Mouse (Mus musculus): ENCODE data around the gene Ppil2.

Gene Ppil2

DNA sequence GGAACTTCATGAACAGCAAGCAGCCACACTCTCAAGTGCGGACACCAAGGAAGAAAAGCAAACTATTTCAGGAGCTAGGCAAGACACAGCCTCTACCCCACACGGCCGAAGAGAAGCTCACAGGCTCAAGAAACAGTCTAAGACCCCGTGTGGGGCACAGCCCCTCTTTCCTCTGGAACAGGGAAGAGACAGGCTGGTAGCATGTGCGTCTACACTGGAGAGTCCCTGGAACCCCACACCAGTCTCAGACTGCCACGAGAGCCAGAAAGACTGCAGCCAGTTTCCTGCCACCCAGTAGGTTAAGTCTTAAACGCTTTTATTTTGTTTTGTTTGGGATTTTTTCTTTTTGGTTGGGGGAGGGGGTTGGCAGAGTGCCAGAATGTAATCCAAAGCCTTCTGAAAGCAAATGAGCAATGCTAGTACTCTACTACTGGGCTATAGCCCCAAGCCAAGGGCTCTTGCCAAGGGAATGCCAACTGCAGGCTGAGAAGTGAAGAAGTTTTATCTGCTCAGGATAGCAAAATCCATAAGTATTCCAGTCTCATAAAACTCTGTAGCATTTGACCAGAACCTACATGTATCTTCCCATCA is 8.3 kb downstream of the Ppil2 start:
- no peak for DNase-seq (ENCODE audit: low read depth, low spot score)

DNA sequence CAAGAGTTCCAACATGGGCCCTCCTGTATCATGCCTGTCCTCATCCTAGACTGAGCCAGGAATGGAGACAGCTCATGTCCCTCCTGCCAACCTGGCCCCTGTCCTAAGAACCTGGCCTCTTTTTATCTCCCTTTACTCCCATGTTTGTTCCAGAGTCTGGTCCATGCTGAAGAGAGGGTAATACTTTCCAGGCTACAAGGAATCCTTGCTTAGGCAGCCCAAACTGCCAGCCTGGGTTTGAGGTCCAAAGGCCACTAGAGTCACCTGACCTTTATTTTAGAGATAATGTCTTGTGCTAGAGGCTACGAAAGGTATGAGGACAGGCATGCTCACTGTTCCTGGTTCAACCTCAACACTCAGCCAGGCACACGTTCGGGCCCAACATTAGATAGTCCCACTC is 14.1 kb downstream of the Ppil2 start:
- no peak for DNase-seq (ENCODE audit: low read depth, low spot score)

DNA sequence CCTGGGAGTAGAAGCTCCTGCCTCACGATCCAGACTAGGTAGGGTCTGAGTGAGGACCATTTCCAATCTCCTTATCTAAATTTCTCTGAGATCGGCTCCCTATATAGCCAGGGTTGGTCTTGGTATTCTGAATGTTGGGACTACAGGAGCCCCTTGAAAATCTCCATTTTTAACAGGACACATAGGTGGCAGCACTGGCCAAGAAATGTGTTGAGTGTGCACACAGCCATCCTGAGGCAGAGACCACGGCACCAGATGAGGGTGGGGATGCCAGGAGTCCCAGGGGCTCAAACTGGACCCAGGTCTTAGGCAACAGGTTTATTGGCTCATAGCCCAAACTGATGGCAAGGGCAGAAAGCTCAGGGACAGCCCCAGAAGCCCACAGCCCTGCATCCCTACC is 22.7 kb downstream of the Ppil2 start:
- no peak for DNase-seq (ENCODE audit: low read depth, low spot score)

DNA sequence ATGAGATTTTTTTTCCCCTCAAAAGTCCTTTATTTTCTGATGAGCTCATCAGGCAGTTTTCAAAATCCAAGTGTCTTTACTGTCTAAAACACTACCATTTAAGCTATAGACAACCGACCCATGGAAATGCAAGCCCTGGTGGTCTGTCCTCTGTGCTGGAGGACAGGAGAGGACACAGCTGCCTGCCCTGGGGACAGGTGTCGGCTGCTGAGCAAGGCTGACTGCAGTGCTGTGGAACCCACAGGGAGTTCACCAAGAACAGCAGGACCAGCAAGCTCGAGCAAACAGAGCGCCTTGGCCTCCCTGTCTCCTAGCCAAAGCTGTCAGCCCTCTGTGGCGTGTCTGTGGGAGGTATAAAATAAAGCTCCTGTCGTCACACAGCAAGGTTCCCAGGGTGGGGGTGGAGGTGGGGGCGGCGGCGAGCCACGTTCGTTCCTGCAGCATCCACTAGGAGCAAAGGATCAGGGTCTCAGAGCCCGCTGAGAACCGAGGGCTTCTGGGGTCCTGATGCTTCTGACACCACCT is 24.3 kb downstream of the Ppil2 start:
- no peak for DNase-seq (ENCODE audit: low read depth, low spot score)

DNA sequence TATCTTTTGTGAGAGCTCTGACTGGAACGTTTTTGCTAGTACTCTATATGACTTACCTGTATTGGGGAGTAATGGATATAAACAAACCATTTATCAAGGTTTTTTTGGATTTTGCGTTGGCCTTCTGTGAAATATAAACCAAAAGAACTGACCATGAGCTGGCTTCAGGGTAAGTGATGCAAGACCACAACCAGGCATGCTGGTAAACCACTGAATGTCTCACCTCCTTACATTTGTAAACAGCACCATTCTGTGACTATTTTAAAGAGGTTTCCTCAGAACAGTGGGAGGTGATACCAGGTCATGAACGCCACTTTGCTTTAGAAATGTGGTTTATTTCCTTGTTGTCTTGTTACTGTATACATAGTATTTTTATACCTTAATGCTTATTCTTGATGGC is 24.8 kb downstream of the Ppil2 start:
- no peak for DNase-seq (ENCODE audit: low read depth, low spot score)

DNA sequence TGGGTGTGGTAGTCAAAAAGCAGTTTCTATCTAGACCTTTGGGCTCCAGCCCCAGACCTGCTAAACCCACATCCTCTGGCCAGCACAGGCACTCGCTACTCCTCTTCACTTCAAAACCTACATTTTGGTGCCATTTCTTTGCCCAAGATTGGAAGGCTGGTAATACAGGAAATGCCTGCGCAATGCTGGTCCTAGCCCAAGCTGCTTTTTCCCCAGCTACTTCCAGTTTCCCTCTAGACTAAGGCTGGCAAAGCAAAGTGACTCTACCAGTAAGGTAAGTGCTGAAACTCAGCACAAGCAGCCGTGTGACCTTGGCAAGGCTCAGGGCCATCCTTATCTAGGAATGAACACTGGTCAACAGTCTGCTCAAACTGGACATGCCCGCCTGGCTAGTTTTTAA is 25.4 kb downstream of the Ppil2 start:
- DNase-seq (ENCODE audit: low read depth, low spot score) = no peak

DNA sequence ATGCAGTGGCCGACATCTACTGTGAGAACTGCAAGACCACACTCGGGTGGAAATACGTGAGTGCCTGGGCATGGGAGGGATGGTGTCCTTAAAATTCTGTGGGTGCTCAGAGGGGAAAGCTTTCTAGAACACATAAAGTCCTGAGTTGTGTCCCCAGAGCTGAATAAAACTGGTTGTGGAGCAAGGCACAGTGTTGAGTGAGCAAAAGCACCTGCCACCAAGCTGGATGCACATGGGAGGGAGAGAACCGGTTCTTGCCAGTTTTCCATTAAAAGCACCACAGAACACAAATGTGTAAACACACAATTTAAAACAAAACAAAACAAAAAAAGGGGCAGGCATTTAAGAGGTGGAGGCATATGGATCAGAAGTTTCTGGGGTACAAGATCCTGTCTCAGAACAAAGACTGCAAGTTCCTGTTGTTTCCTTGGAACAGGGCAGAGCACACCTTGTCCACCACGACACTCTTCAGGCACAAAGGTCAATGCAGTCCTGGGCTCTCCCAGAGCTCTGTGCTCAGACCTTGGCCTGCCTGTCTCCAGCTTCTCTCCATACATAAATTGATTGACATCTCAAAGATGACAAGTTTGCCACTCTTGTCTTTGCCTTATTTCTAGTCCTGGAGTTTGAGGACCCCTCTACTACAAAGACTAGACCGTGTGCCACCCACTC is 28.8 kb downstream of the Ppil2 start:
- DNase-seq (ENCODE audit: low read depth, low spot score) = no peak

DNA sequence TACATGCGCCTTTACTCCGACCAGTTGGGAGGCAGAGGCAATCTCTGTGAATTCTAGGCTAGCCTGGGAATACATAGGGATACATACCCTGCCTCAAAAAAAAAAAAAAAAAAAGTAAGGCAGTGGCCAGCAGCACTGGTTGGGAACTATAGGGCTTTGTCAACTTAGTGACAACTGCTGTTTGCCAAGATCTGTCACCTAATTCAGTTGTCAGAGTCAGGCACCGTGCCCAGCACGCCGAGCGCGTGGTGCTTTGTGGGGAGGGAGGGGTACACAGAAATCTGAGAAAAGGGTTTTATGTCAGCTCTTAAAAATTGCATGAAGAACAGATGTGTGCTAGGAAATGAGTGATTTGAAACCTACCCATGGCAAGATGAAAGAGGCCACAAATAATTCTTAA is 33.0 kb downstream of the Ppil2 start:
- DNase-seq (ENCODE audit: low read depth, low spot score) = no peak

DNA sequence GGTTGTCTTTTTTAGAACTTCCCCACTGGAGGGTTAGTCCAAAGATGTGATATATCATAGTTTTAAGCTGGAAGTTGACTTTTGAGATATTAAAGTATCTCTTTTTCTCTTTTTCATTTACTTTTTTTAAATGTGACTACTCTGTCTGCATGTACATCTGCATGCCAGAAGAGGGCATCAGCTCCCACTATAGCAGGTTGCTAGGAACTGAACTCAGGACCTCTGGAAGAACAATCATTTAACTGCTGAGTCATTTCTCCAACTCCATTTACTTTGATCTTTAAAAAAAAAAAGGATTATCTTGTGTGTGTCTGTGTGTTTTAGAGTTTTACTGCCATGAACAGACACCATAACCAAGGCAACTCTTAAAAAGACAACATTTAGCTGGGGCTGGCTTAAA is 34.2 kb downstream of the Ppil2 start:
- DNase-seq (ENCODE audit: low read depth, low spot score) = peak; percentile 61

DNA sequence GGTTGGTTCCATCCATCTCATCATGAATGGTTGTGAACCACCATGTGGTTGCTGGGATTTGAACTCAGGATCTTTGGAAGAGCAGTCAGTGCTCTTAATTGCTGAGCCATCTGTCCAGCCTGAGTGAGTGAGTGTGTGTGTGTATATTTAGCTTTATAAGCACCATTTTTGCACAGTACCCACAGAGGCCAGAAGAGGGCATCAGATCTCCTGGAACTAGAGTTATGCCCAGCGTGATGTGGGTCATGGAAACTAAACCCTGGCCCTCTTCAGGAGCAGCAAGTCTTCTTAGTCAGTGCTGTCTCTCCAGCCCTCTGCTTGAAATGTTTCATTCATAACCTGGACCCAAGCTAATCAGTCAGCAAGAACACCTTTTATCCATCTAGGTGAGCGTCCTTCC is 34.8 kb downstream of the Ppil2 start:
- DNase-seq (ENCODE audit: low read depth, low spot score) = peak; percentile 88

DNA sequence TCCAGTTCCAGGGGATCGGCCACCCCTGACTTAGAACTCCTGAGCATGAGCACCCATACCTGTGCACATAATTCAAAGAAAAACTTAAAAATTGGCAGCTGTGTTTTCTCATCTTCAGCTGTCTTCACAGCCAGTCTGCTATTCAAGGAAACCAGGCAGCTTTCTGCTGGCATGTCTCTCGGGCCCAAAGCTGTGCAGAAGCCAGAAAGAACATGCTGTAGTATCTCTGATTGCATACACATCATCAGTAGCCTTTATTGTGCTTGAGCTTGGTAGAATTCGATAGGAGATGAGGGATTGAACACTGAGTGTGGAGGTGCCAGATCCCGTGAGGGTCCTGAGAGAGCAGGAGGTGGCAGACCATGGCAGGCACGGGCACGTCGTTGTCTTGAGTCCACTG is 38.1 kb downstream of the Ppil2 start:
- DNase-seq (ENCODE audit: low read depth, low spot score) = no peak

DNA sequence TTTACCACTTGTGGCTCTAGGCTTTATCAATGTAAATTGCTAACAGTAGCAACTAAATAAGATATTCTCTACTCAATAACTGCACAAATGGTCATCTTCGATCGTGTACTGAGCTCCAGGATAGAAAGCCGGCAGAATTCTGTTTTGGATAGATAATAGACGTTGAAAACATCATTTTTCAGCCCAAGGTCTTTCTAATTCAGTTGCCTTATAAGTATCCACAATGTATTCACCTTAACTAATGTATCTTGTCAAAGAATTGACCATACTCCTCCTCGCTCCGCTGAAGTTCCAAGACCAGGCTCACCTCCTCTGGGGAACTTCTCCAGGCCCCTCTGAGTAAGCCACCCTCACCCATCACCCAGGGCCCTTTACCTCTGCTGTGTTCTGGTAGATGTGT is 40.3 kb downstream of the Ppil2 start:
- DNase-seq (ENCODE audit: low read depth, low spot score) = no peak

DNA sequence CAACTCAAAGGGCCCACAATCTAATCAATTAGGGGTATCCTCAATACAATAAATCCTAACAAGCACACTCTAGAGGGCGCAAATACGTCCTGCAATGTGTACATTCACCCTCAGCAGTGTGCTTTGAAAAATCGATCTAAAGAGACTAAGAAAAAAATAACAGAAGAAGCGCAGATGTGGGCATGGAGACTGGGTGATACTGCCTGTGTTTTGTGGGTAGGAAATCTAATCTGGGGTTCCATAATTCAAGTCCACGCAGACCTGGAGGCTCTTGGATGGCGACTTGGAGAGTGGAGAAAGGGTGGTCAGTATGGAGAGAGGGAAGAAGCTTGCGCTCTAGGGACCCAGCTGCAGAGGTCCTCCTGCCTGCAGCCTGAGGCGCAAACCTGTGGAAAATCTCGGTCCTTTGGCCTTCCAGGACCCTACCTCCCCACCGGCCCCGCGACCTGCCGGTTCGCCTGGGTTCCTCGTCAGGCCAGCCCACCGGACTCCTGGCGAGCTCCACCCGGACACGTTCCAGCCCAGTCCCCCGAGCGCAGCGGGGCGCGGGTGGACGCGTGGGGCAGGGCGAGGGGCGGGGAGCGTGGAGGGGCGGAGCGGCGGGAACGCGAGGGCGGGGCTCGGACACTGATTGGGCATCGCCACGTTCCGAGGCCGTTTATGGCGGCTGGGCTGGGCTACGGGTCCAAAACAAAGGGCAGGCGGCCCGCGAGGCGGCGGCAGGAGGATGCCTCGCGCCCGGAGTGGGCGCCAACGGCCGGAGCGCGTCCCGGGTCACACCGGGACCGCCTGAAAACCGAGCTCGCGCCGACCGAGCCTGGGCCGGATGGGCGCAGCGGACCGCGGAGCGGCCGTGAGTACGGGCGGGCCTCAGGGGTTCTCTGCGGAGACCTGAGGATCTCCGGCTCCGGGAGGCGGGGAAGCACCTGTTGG is 41.3 kb downstream of the Ppil2 start, which contains the start of gene Ypel1:
Gene Ypel1, plus strand, starts transcription at position 186 of the 933 bp plus-strand sequence.
- peak; percentile 82 for DNase-seq (ENCODE audit: low read depth, low spot score)

DNA sequence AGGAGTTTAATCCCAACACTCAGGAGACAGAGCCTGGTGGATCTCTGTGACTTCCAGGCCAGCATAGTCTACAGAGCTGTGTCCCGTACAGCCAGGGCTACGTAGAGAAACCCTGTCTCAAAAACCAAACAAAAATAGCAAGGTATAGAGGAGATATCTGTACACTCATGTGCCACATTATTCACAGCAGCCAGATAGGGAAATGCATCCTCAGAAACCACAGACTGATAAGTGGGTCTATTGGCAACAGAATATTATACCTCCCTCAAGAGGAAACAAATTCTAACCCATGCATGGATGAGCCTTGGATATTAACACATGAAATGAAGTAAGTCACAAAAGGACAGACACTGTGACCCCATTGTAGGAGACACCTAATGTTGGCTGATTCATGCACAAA is 43.5 kb downstream of the Ppil2 start:
- no peak for DNase-seq (ENCODE audit: low read depth, low spot score)

DNA sequence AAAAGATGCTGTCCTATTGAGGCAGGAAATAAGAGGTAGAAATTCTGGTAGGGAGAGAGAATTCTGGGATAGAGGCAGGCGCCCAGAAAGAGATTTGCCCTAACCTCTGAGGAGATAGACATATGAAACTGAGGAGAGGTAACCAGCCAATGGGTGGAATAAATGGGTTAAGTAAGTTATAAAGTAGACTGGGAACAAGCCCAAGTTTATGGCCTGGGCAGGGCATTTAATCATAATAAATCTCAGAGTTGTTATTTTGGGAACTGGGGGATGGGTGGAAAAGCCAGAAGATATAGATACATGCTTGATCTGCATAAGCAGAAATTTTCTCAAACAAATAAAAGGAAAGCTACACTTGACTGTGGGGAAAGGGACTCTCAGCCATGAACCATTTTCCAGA is 48.7 kb downstream of the Ppil2 start:
- DNase-seq (ENCODE audit: low read depth, low spot score) = no peak

DNA sequence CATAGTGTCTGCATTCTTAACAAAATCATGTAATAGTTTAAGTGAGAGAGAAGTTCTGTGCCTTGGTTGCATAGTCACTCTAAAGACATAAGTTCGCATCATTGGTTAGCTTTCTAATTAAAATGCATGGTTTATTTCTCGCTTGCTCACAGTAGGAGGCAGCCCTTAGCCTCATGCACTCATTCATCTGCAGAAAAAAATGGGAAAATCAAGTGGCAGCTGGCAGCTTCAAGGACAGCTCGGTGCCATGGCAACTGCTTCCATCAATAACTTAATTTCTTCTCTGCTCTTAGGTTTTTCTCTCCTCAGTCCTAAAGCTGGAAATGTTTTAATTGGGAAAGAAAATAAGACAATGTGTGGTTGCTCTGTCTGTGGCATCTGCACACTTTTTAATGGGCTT is 55.5 kb downstream of the Ppil2 start:
- DNase-seq (ENCODE audit: low read depth, low spot score) = no peak

DNA sequence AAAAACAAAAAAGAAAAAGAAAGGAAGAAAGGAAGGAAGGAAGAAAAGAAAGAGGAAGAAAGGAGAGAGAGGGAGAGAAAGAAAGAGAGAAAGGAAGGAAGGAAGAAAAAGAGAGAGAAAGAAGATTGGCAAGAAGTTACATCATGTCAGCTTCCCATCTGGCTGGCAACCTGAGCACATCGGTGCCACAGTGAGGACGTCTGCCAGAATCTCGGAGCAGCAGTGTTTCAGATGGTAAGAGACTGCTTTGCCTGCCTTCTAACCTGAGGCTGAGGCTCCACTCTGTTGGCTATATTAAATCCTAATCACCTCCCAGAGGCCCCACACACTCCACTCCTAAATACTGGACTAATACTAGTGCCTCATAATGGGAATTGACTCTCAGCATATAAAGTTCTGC is 57.2 kb downstream of the Ppil2 start:
- DNase-seq (ENCODE audit: low read depth, low spot score) = no peak

DNA sequence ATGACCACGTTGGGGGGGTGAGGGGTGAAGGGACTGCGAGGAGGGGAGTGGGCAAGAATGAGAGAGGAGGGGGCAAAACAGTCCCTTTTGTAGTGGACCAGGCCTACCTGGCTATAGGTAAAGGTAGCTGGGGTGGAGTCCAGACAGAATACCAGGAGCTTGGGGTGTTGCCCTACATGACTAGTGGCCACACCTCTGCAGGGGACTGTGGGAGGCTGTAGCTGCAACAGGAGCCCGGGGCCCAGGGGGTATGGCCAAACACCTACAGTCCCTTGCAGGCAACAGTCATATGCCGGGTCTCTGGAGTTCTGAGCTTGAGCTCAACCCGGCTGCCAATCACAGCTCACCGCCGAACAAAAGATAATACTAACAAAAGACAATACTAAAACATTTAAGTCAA is 59.0 kb downstream of the Ppil2 start:
- DNase-seq (ENCODE audit: low read depth, low spot score) = peak; percentile 28

DNA sequence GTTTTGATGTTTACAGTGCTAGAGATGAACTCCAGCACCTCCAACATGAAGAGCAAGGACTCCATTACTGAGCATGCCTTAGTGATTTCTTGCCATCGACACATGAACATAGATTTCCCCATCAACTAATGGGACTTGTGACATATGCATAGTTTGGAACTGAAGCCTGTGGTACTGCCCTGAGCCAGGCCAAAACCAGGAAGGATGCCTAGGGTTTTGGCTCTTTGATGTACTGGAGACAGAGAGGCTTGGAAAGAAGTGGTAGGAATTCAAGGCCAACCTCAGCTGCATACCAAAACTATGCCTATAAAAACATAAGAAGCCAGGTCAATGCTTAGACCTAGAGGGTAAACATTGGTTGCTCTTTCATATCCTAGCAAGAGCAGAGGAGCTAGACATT is 61.2 kb downstream of the Ppil2 start:
- DNase-seq (ENCODE audit: low read depth, low spot score) = no peak

DNA sequence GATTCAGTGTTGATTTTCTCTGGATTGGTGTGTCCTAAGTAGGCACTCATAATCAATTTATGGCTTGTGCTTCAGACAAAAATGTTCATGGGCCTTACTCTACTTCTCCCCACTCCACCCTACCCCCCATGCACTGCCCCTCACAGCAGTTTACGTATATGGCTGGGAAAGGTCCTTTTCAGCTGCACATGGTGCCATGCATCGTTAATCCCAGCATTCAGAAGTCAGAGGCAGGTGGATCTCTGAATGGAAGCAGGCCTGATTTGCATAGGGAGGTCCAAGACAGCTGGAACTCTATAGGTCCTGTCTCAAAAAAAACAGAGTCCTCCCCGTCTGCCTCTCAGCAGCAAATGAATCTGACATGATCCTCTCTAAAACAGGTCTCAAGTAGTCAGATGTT is 65.8 kb downstream of the Ppil2 start:
- DNase-seq (ENCODE audit: low read depth, low spot score) = no peak

DNA sequence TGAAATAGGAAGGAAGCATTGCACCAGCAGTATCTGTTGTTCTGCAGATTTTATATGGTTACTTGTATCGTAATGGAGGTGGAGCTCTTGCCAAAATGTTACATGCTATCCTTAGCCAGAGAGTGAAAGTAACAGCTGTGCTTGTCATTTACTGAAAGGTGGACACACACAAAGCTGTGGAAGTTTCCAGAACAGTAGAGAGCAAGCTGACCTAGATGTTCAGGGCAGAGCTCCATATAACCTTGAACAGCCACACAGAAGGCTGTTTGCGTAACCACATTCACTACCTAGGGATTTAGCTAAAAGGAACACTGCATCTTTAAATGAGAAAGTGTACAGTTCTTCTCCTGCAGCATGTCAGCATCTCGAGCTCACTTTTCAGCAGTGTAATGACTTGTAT is 66.7 kb downstream of the Ppil2 start:
- no peak for DNase-seq (ENCODE audit: low read depth, low spot score)

DNA sequence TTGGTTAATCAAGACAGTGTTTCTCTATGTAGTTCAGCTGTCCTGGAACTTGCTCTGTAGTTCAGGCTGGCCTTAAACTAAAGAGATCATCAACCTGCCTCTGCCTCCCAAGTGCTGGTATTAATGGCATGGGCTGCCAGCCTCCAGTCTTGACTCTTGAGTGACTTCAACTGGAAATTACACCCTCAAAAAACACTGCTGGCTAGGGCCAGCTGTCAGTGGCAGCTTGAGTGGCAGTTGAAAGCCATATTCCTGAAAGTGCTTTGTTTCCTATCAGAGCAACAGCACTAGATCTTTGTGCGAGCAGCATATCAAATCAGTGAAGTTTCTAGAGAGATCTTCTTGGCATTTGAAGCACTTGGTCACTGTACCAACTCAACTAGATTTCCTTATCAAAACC is 69.6 kb downstream of the Ppil2 start:
- no peak for DNase-seq (ENCODE audit: low read depth, low spot score)

DNA sequence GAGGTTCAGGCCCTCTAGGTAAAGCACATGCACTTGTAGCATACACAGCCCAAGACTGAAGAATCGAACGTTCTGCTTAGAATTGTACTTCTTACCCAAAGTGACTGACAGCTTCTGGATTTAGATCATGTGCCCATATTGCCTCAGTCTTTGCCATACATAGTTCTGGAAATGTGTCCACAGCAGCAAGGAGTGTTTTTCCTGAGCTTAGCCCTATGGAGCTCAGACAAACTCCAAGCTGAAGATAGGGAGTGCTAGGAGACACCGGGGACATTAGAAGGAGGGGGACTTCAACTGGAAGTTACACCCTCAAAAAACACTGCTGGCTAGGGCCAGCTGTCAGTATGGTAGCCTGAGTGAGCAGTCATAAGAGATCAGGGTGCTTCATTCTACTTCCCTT is 70.3 kb downstream of the Ppil2 start:
- DNase-seq (ENCODE audit: low read depth, low spot score) = no peak

Data from R1 (cell line).